Mouse (Mus musculus) MEL (cell line): Measurements from ENCODE around the gene 2010003K11Rik. TPM values are rescaled to one million over a fixed set of nuclear protein-coding genes. Genes with fewer than 3 reads are reported as not detected.
A peak's percentile ranks its signal among the peaks of the same experiment; 100 is the strongest.

Experiments
- DNase-seq: peaks from one replicate; pipeline ENCODE4 v3.0.0; 2011; ENCODE audit warnings: low read depth, low spot score
- H3K27ac ChIP-seq: 2 replicates; pipeline ENCODE4 v1.5.1; 2012; ENCODE audit warnings: low read depth, mild to moderate bottlenecking, control low read depth, low read length, moderate library complexity; ENCODE audit not compliant: control insufficient read depth
- H3K27me3 ChIP-seq, 2 experiments: fragments of 150-350 bp in 1 of 2; sonication (generic) in 1 of 2; 2 replicates each; pipeline ENCODE4 v1.6.1; 2012; ENCODE audit warnings: low read length in 2 of 2, mild to moderate bottlenecking in 2 of 2, improper control_type of control experiment in 1 of 2, moderate library complexity in 1 of 2; ENCODE audit not compliant: insufficient read depth in 2 of 2, control insufficient read depth in 1 of 2
- H3K36me3 ChIP-seq, 2 experiments: 2 replicates each; pipeline ENCODE4 v1.6.1; 2012 to 2014; ENCODE audit warnings: low read length in 2 of 2, improper control_type of control experiment in 1 of 2, inconsistent platforms in 1 of 2, mild to moderate bottlenecking in 1 of 2; ENCODE audit not compliant: insufficient read depth in 2 of 2, control insufficient read depth in 1 of 2
- H3K4me1 ChIP-seq, 2 experiments: fragments of 150-350 bp in 1 of 2; sonication (generic) in 1 of 2; 2 replicates each; pipeline ENCODE4 v1.6.1; 2012; ENCODE audit warnings: low read length in 2 of 2, improper control_type of control experiment in 1 of 2, mild to moderate bottlenecking in 1 of 2; ENCODE audit not compliant: insufficient read depth in 2 of 2, control insufficient read depth in 1 of 2
- H3K4me3 ChIP-seq, 2 experiments: fragments of 150-350 bp in 1 of 2; sonication (generic) in 1 of 2; 2 replicates each; pipeline ENCODE4 v1.5.1; 2012; ENCODE audit warnings: low read depth in 2 of 2, low read length in 2 of 2, mild to moderate bottlenecking in 2 of 2, moderate library complexity in 2 of 2, control low read depth in 1 of 2, improper control_type of control experiment in 1 of 2; ENCODE audit not compliant: control insufficient read depth in 1 of 2, insufficient read depth in 1 of 2
- H3K79me2 ChIP-seq: 2 replicates; pipeline ENCODE4 v1.6.1; 2012; ENCODE audit warnings: mild to moderate bottlenecking, low read length, moderate library complexity; ENCODE audit not compliant: control insufficient read depth, poor library complexity, insufficient read depth
- H3K9ac ChIP-seq: 2 replicates; pipeline ENCODE4 v1.6.1; 2012; ENCODE audit warnings: low read depth, mild to moderate bottlenecking, control low read depth, low read length, moderate library complexity; ENCODE audit not compliant: control insufficient read depth, poor library complexity, severe bottlenecking
- H3K9me3 ChIP-seq: fragments of 150-350 bp; sonication (generic); replicated peaks from 2 replicates; pipeline ENCODE4 v1.6.1; 2012; ENCODE audit warnings: mild to moderate bottlenecking, low read length, improper control_type of control experiment, moderate library complexity; ENCODE audit not compliant: insufficient read depth
- BHLHE40 ChIP-seq: IDR thresholded peaks from 2 replicates; pipeline ENCODE4 v1.6.1; 2012; ENCODE audit warnings: low read depth, mild to moderate bottlenecking, inconsistent platforms, low read length, improper control_type of control experiment, borderline replicate concordance
- CTCF ChIP-seq, 3 experiments: IDR thresholded peaks in 2 of 3; conservative IDR thresholded peaks in 1 of 3; 2 replicates each; pipeline ENCODE4 v1.5.1; 2011 to 2012; ENCODE audit warnings: low read length in 3 of 3, low read depth in 2 of 3, mild to moderate bottlenecking in 2 of 3, improper control_type of control experiment in 1 of 3, inconsistent platforms in 1 of 3, mixed read lengths in 1 of 3, moderate library complexity in 1 of 3; ENCODE audit not compliant: control insufficient read depth in 1 of 3, insufficient read depth in 1 of 3, poor library complexity in 1 of 3, severe bottlenecking in 1 of 3
- EP300 ChIP-seq, 2 experiments: IDR thresholded peaks; 2 replicates each; pipeline ENCODE4 v1.6.1; 2011; ENCODE audit warnings: improper control_type of control experiment in 2 of 2, low read length in 2 of 2, low read depth in 1 of 2, mild to moderate bottlenecking in 1 of 2
- GATA1 ChIP-seq: IDR thresholded peaks from 2 replicates; pipeline ENCODE4 v1.6.1; 2011; ENCODE audit warnings: low read depth, low read length, improper control_type of control experiment
- MAX ChIP-seq: IDR thresholded peaks from 2 replicates; pipeline ENCODE4 v1.6.1; 2011; ENCODE audit warnings: low read length, improper control_type of control experiment
- MEF2A ChIP-seq: IDR thresholded peaks from 2 replicates; pipeline ENCODE4 v1.6.1; 2014; ENCODE audit warnings: low read depth, mild to moderate bottlenecking, inconsistent platforms, low read length, improper control_type of control experiment; ENCODE audit not compliant: poor library complexity, insufficient replicate concordance, severe bottlenecking; ENCODE audit errors: extremely low read depth
- MXI1 ChIP-seq: IDR thresholded peaks from 2 replicates; pipeline ENCODE4 v1.6.1; 2011; ENCODE audit warnings: mild to moderate bottlenecking, low read depth, low read length, improper control_type of control experiment
- MYC ChIP-seq: IDR thresholded peaks from 2 replicates; pipeline ENCODE4 v1.6.1; 2011; ENCODE audit warnings: low read depth, mild to moderate bottlenecking, low read length, improper control_type of control experiment, moderate library complexity
- NELFE ChIP-seq: IDR thresholded peaks from 2 replicates; pipeline ENCODE4 v1.6.1; 2011; ENCODE audit warnings: low read depth, low read length, improper control_type of control experiment
- POLR2AphosphoS5 ChIP-seq: IDR thresholded peaks from 2 replicates; pipeline ENCODE4 v1.6.1; 2012; ENCODE audit warnings: low read depth, borderline replicate concordance, mild to moderate bottlenecking, inconsistent platforms, low read length, moderate library complexity, mixed read lengths
- RAD21 ChIP-seq: IDR thresholded peaks from 2 replicates; pipeline ENCODE4 v1.6.1; 2011; ENCODE audit warnings: mild to moderate bottlenecking, low read depth, low read length, improper control_type of control experiment
- RCOR1 ChIP-seq: IDR thresholded peaks from 2 replicates; pipeline ENCODE4 v1.6.1; 2012; ENCODE audit warnings: low read depth, mild to moderate bottlenecking, inconsistent platforms, low read length, improper control_type of control experiment
- SMC3 ChIP-seq: IDR thresholded peaks from 2 replicates; pipeline ENCODE4 v1.6.1; 2011; ENCODE audit warnings: low read depth, low read length, improper control_type of control experiment
- TBP ChIP-seq: IDR thresholded peaks from 2 replicates; pipeline ENCODE4 v1.8.0; 2011; ENCODE audit warnings: low read depth, low read length, improper control_type of control experiment
- UBTF ChIP-seq: IDR thresholded peaks from 2 replicates; pipeline ENCODE4 v1.6.1; 2012; ENCODE audit warnings: low read depth, mild to moderate bottlenecking, inconsistent platforms, low read length, improper control_type of control experiment, moderate library complexity, borderline replicate concordance; ENCODE audit not compliant: insufficient read depth
- USF2 ChIP-seq, 2 experiments: IDR thresholded peaks; 2 replicates each; pipeline ENCODE4 v1.6.1; 2011 to 2012; ENCODE audit warnings: improper control_type of control experiment in 2 of 2, low read length in 2 of 2, borderline replicate concordance in 1 of 2, inconsistent platforms in 1 of 2, low read depth in 1 of 2, mild to moderate bottlenecking in 1 of 2; ENCODE audit not compliant: insufficient read depth in 1 of 2
- ZNF384 ChIP-seq: IDR thresholded peaks from 2 replicates; pipeline ENCODE4 v1.6.1; 2012; ENCODE audit warnings: low read depth, mild to moderate bottlenecking, inconsistent platforms, low read length, improper control_type of control experiment
- polyA plus RNA-seq, 2 experiments: library from polyadenylated mRNA; stranded (reverse) in 1 of 2; unstranded in 1 of 2; fragments of >175 nt in 1 of 2; fragments of >200 nt in 1 of 2; gene quantifications; 2 replicates each; pipeline versions ENCODE4 v1.2.1 to v1.2.4; 2012; ENCODE audit warnings: low replicate concordance in 2 of 2, low read depth in 1 of 2; ENCODE audit not compliant: insufficient read length in 2 of 2, insufficient read depth in 1 of 2, missing spikeins in 1 of 2
- total RNA-seq: library from RNA; depleted of rRNA; stranded (reverse); fragments of 300-350 nt; gene quantifications from 2 replicates; pipeline ENCODE4 v1.2.3, GENCODE M21; 2012

Gene 2010003K11Rik
- total and polyA plus RNA-seq, 3 experiments, result not detected

DNA sequence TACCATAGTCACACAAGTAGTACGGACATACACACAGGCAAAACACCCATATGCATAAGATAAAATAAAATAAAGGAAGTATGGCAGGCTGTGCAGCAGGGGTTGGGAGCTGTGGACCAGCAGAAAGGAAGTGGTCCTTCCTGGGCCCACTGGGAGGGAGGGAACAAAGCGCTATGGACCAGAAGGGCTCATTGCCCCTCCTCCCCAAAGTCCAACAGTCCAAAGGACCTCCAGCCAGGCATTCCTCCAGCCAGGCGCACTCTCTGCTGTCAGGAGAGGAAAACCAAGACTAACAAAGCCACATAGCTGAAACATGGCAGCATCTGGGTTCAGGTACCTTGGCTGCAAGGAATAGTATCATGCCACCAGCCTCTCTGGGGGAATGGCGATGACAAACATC is 33.7 kb downstream of the 2010003K11Rik start:
- peaks cover 0 to 2% of the 10 kb centered on the region in 2 experiments; a peak in 2 of 4 replicates for H3K36me3 ChIP-seq
- TF ChIP-seq MYC (no peak), NELFE (no peak), TBP (no peak)
- no peaks in the 10 kb centered on the region for H3K9me3 ChIP-seq
- no peaks in the 10 kb centered on the region for H3K27me3 ChIP-seq
- H3K27ac ChIP-seq, result no peak overlapping the region
- H3K4me1 ChIP-seq, result peaks cover 0 to 18% of the 10 kb centered on the region in 2 experiments; a peak in 1 of 4 replicates
- DNase-seq, result peak; percentile 41
- no peaks in the 10 kb centered on the region for H3K79me2 ChIP-seq
- H3K9ac ChIP-seq, result no peak overlapping the region
- H3K4me3 ChIP-seq, result no peak overlapping the region

- Histone ChIP-seq H3K79me2 (no peaks in the 10 kb centered on the region), H3K9ac (no peak overlapping the region), H3K36me3 (peaks cover 0 to 2% of the 10 kb centered on the region in 2 experiments; a peak in 2 of 4 replicates), H3K27me3 (no peaks in the 10 kb centered on the region), H3K27ac (no peak overlapping the region), H3K4me1 (peaks cover 0 to 11% of the 10 kb centered on the region in 2 experiments; a peak in 1 of 4 replicates), H3K4me3 (no peak overlapping the region), H3K9me3 (no peaks in the 10 kb centered on the region)
- TF ChIP-seq NELFE, result no peak
- no peak for TF ChIP-seq POLR2AphosphoS5
- TF ChIP-seq MEF2A, result no peak
- TF ChIP-seq GATA1, result no peak
- no peak for TF ChIP-seq RCOR1
- TF ChIP-seq MAX, result no peak
- TF ChIP-seq EP300 (IDR thresholded peaks at IDR 0.05; ENCODE audit: low read depth in 1 of 2, low read length in 2 of 2), result no peak
- TF ChIP-seq MYC, result no peak
- no peak for TF ChIP-seq UBTF
- DNase-seq, result no peak
Observed at GRCm38 (mm10) chr19:4461981-4462380, 36.4 kb downstream of the 2010003K11Rik start.

- no peak overlapping the region for H3K4me3 ChIP-seq
- H3K36me3 ChIP-seq, result no peaks in the 10 kb centered on the region
- peaks cover 3 to 5% of the 10 kb centered on the region in 2 experiments; a peak in 3 of 4 replicates for H3K27me3 ChIP-seq
- no peaks in the 10 kb centered on the region for H3K9me3 ChIP-seq
- TF ChIP-seq ZNF384 (no peak), SMC3 (peak; percentile 35), MXI1 (no peak), USF2 (IDR thresholded peaks at IDR 0.05; ENCODE audit: borderline replicate concordance in 1 of 2, insufficient read depth in 1 of 2, low read depth in 1 of 2, low read length in 2 of 2) (no peak), RAD21 (peak; percentile 15), NELFE (no peak), MYC (no peak), UBTF (no peak), BHLHE40 (no peak), RCOR1 (no peak), CTCF (IDR thresholded peaks at IDR 0.05 in 2 of 3, conservative IDR thresholded peaks at IDR 0.05 in 1 of 3; ENCODE audit: control insufficient read depth in 1 of 3, insufficient read depth in 1 of 3, low read depth in 2 of 3, low read length in 3 of 3, poor library complexity in 1 of 3, severe bottlenecking in 1 of 3) (peak; percentile 80 to 92 (median 83))
- H3K79me2 ChIP-seq, result no peaks in the 10 kb centered on the region
- no peak overlapping the region for H3K9ac ChIP-seq
- H3K4me1 ChIP-seq, result 0 out of 4 replicates have a peak, but pooled peaks cover 0 to 3% of the 10 kb centered on the region in 2 experiments
- DNase-seq, result peak; percentile 66
- no peak overlapping the region for H3K27ac ChIP-seq
Observed at GRCm38 (mm10) chr19:4456227-4456626, 42.2 kb downstream of the 2010003K11Rik start.
